Mouse (Mus musculus) forebrain, embryonic 15.5 days (tissue): ENCODE measurements around the gene Stard9. TPM values are rescaled to one million over a fixed set of nuclear protein-coding genes. Genes with fewer than 3 reads are reported as not detected.

Experiments
- ATAC-seq: fragments of 200-750 bp; cut with Nextera tagmentation; replicated peaks from 2 replicates; pipeline ENCODE4 v1.8.0; 2017; ENCODE audit warnings: mild to moderate bottlenecking, moderate TSS enrichment, moderate library complexity
- H3K27ac ChIP-seq: fragments of 300-500 bp; sonication (generic); replicated peaks from 2 replicates; pipeline ENCODE4 v1.5.1; 2015; ENCODE audit warnings: mild to moderate bottlenecking, inconsistent platforms
- H3K27me3 ChIP-seq: fragments of 300-500 bp; sonication (generic); 2 replicates; pipeline ENCODE4 v1.6.1; 2015; ENCODE audit warnings: inconsistent platforms
- H3K36me3 ChIP-seq: fragments of 300-500 bp; sonication (generic); 2 replicates; pipeline ENCODE4 v1.6.1; 2015; ENCODE audit warnings: mild to moderate bottlenecking, inconsistent platforms
- H3K4me1 ChIP-seq: fragments of 300-500 bp; sonication (generic); 2 replicates; pipeline ENCODE4 v1.6.1; 2015; ENCODE audit warnings: inconsistent platforms
- H3K4me2 ChIP-seq: fragments of 300-500 bp; sonication (generic); replicated peaks from 2 replicates; pipeline ENCODE4 v1.6.1; 2015; ENCODE audit warnings: mild to moderate bottlenecking, inconsistent platforms
- H3K4me3 ChIP-seq: fragments of 300-500 bp; sonication (generic); 2 replicates; pipeline ENCODE4 v1.5.1; 2015; ENCODE audit warnings: mild to moderate bottlenecking, inconsistent platforms
- H3K9ac ChIP-seq: fragments of 300-500 bp; sonication (generic); replicated peaks from 2 replicates; pipeline ENCODE4 v1.6.1; 2015; ENCODE audit warnings: mild to moderate bottlenecking, inconsistent platforms
- H3K9me3 ChIP-seq: fragments of 300-500 bp; sonication (generic); 2 replicates; pipeline ENCODE4 v1.6.1; 2016; ENCODE audit warnings: inconsistent platforms
- WGBS: fragments of 180-500 bp; shearing (Covaris S2); methylation state at CpG from one replicate; pipeline ENCODE4 v1.1.7; 2015; ENCODE audit warnings: mixed read lengths; 5-methylcytosine and 5-hydroxymethylcytosine counted together
- polyA plus RNA-seq: library from polyadenylated mRNA; unstranded; fragments of >200 nt; fragmentation: Nextera tagmentation; extraction: Ambion mirVana; gene quantifications from 2 replicates; pipeline ENCODE4 v1.2.1, GENCODE M21; 2015

Stard9 gene
- polyA plus RNA-seq, 1 experiment from 2014 or later = 4.1 TPM

GRCm38 (mm10) chr2:120628076-120628865, 650 bp upstream of the Stard9 start:
- peak; percentile 48 for ATAC-seq
- H3K27ac ChIP-seq = peak overlapping the region; percentile 67

GRCm38 (mm10) chr2:120630246-120630645, 1.3 kb downstream of the Stard9 start:
- H3K4me2 ChIP-seq = no peak overlapping the region
- WGBS = 78% methylated on average over 2 of the region's 2 CpGs
- no peak overlapping the region for H3K27ac ChIP-seq

More at GRCm38 (mm10) chr2:120628076-120628865, 650 bp upstream of the Stard9 start:
- WGBS = 28% methylated on average over 10 of the region's 10 CpGs
- H3K36me3 ChIP-seq = no peaks in the 10 kb centered on the region
- H3K4me3 ChIP-seq = peak overlapping the region; percentile 57
- no peaks in the 10 kb centered on the region for H3K9me3 ChIP-seq
- peak overlapping the region; percentile 23; the same call in 1 of the 2 replicates for H3K9ac ChIP-seq
- no peaks in the 10 kb centered on the region for H3K27me3 ChIP-seq
- H3K4me1 ChIP-seq = peaks cover 4% of the 10 kb centered on the region
- peak overlapping the region; percentile 66 for H3K4me2 ChIP-seq

GRCm38 (mm10) chr2:120630655-120631054, 1.7 kb downstream of the Stard9 start:
- ATAC-seq = no peak
- Histone ChIP-seq H3K27ac (no peak overlapping the region), H3K4me2 (no peak overlapping the region), H3K9ac (no peak overlapping the region), H3K27me3 (no peaks in the 10 kb centered on the region), H3K36me3 (0 out of 2 replicates have a peak, but pooled peaks cover 2% of the 10 kb centered on the region), H3K4me3 (no peak overlapping the region), H3K9me3 (no peaks in the 10 kb centered on the region), H3K4me1 (peaks cover 4% of the 10 kb centered on the region)
- 84% methylated on average over 2 of the region's 2 CpGs for WGBS

More at GRCm38 (mm10) chr2:120630246-120630645, 1.3 kb downstream of the Stard9 start:
- Histone ChIP-seq H3K27me3 (no peaks in the 10 kb centered on the region), H3K9ac (no peak overlapping the region), H3K4me1 (peaks cover 4% of the 10 kb centered on the region), H3K36me3 (0 out of 2 replicates have a peak, but pooled peaks cover 2% of the 10 kb centered on the region), H3K9me3 (no peaks in the 10 kb centered on the region), H3K4me3 (no peak overlapping the region)
- ATAC-seq = no peak

GRCm38 (mm10) chr2:120631521-120631920, 2.6 kb downstream of the Stard9 start:
- ATAC-seq = no peak
- Histone ChIP-seq H3K9ac (no peak overlapping the region), H3K27me3 (no peaks in the 10 kb centered on the region), H3K9me3 (no peaks in the 10 kb centered on the region), H3K36me3 (0 out of 2 replicates have a peak, but pooled peaks cover 2% of the 10 kb centered on the region), H3K4me2 (no peak overlapping the region), H3K4me3 (no peak overlapping the region), H3K4me1 (peaks cover 4% of the 10 kb centered on the region), H3K27ac (no peak overlapping the region)
- WGBS = 96% methylated on average over 2 of the region's 2 CpGs

GRCm38 (mm10) chr2:120631957-120632356, 3.0 kb downstream of the Stard9 start:
- 79% methylated on average over 4 of the region's 4 CpGs for WGBS
- no peak for ATAC-seq
- peaks cover 4% of the 10 kb centered on the region for H3K4me1 ChIP-seq

GRCm38 (mm10) chr2:120640835-120641234, 11.9 kb downstream of the Stard9 start:
- Histone ChIP-seq H3K4me3 (no peak overlapping the region), H3K36me3 (no peaks in the 10 kb centered on the region), H3K4me1 (0 out of 2 replicates have a peak, but pooled peaks cover 5% of the 10 kb centered on the region), H3K27ac (no peak overlapping the region), H3K9ac (no peak overlapping the region), H3K4me2 (no peak overlapping the region), H3K9me3 (no peaks in the 10 kb centered on the region), H3K27me3 (no peaks in the 10 kb centered on the region)
- 84% methylated on average over 8 of the region's 8 CpGs for WGBS
- ATAC-seq = no peak

More at GRCm38 (mm10) chr2:120631957-120632356, 3.0 kb downstream of the Stard9 start:
- Histone ChIP-seq H3K36me3 (0 out of 2 replicates have a peak, but pooled peaks cover 2% of the 10 kb centered on the region), H3K4me3 (no peak overlapping the region), H3K4me2 (no peak overlapping the region), H3K9me3 (no peaks in the 10 kb centered on the region), H3K9ac (no peak overlapping the region), H3K27me3 (no peaks in the 10 kb centered on the region), H3K27ac (no peak overlapping the region)

- Histone ChIP-seq H3K4me2 (no peak overlapping the region), H3K9me3 (no peaks in the 10 kb centered on the region), H3K9ac (no peak overlapping the region), H3K4me1 (0 out of 2 replicates have a peak, but pooled peaks cover 5% of the 10 kb centered on the region), H3K27me3 (no peaks in the 10 kb centered on the region), H3K27ac (0 out of 2 replicates have a peak overlapping the region, but pooled peaks have one; percentile 40), H3K4me3 (no peak overlapping the region), H3K36me3 (no peaks in the 10 kb centered on the region)
- 0 out of 2 replicates have a peak, but pooled peaks have one; percentile 68 for ATAC-seq
- WGBS = 36% methylated on average over 7 of the region's 7 CpGs
Observed at GRCm38 (mm10) chr2:120643836-120644235, 14.9 kb downstream of the Stard9 start.

GRCm38 (mm10) chr2:120646777-120647176, 17.9 kb downstream of the Stard9 start:
- Histone ChIP-seq H3K4me3 (no peak overlapping the region), H3K9me3 (no peaks in the 10 kb centered on the region), H3K36me3 (no peaks in the 10 kb centered on the region), H3K27me3 (no peaks in the 10 kb centered on the region), H3K27ac (no peak overlapping the region), H3K4me2 (no peak overlapping the region), H3K9ac (no peak overlapping the region), H3K4me1 (0 out of 2 replicates have a peak, but pooled peaks cover 5% of the 10 kb centered on the region)
- 60% methylated on average over 4 of the region's 4 CpGs for WGBS
- no peak for ATAC-seq

GRCm38 (mm10) chr2:120652256-120652924, 23.5 kb downstream of the Stard9 start:
- no peaks in the 10 kb centered on the region for H3K36me3 ChIP-seq
- H3K27ac ChIP-seq = no peak overlapping the region
- no peak for ATAC-seq
- no peaks in the 10 kb centered on the region for H3K27me3 ChIP-seq
- H3K4me3 ChIP-seq = no peak overlapping the region
- H3K9ac ChIP-seq = no peak overlapping the region
- 80% methylated on average over 7 of the region's 7 CpGs for WGBS
- H3K4me1 ChIP-seq = no peaks in the 10 kb centered on the region
- H3K9me3 ChIP-seq = no peaks in the 10 kb centered on the region
- H3K4me2 ChIP-seq = no peak overlapping the region

- Histone ChIP-seq H3K4me1 (no peaks in the 10 kb centered on the region), H3K4me2 (no peak overlapping the region), H3K27ac (no peak overlapping the region), H3K9ac (no peak overlapping the region), H3K9me3 (no peaks in the 10 kb centered on the region), H3K4me3 (no peak overlapping the region), H3K36me3 (no peaks in the 10 kb centered on the region), H3K27me3 (no peaks in the 10 kb centered on the region)
- no peak for ATAC-seq
- WGBS = 87% methylated on average over 7 of the region's 7 CpGs
Observed at GRCm38 (mm10) chr2:120652925-120653284, 24.0 kb downstream of the Stard9 start.

GRCm38 (mm10) chr2:120654693-120655092, 25.8 kb downstream of the Stard9 start:
- Histone ChIP-seq H3K4me1 (no peaks in the 10 kb centered on the region), H3K9ac (no peak overlapping the region), H3K27me3 (no peaks in the 10 kb centered on the region), H3K27ac (no peak overlapping the region), H3K9me3 (no peaks in the 10 kb centered on the region), H3K4me2 (no peak overlapping the region), H3K4me3 (no peak overlapping the region), H3K36me3 (no peaks in the 10 kb centered on the region)
- 86% methylated on average over 2 of the region's 2 CpGs for WGBS
- no peak for ATAC-seq

- H3K4me1 ChIP-seq = no peaks in the 10 kb centered on the region
- H3K4me3 ChIP-seq = no peak overlapping the region
- no peaks in the 10 kb centered on the region for H3K36me3 ChIP-seq
- no peaks in the 10 kb centered on the region for H3K9me3 ChIP-seq
- ATAC-seq = no peak
- no peak overlapping the region for H3K4me2 ChIP-seq
- H3K27me3 ChIP-seq = no peaks in the 10 kb centered on the region
- H3K9ac ChIP-seq = no peak overlapping the region
- WGBS = 97% methylated on average over 5 of the region's 5 CpGs
- H3K27ac ChIP-seq = no peak overlapping the region
Observed at GRCm38 (mm10) chr2:120655905-120656304, 27.0 kb downstream of the Stard9 start.
